Mouse (Mus musculus): ENCODE measurements around the gene Slirp.

Gene Slirp

DNA sequence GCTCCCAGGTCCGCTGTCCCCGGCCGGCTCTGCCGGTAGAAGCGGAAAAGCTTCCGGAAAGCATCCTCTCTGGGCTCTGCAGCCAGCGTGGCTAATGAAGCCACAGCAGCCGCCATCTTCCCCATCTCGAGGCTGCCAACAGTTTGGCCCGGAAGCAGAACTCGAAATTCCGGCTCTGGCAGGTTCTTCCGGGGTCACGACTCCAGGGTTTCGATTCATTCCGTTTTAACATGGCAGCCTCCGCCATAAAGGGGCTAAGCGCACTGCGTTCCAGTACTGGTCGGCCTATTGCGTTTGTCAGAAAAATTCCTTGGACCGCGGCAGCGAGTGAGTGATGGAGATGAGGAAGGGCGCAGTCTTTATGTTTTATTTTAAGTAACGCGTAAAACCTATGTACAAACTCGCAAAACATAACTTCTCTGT lies at the start of gene Slirp, which contains the start of gene Alkbh1:
Gene Slirp, plus strand, starts transcription at position 197 of the 423 bp plus-strand sequence.
Gene Alkbh1, minus strand, starts transcription at position 318 of the 423 bp plus-strand sequence.
- in situ Hi-C loops (cut with MboI, MseI), result no loop called here

- in situ Hi-C loops (cut with MboI, MseI), result no loop called here
These were observed 49.4 kb upstream of the Slirp start for GRCm38 (mm10) chr12:87394316-87394715.

GRCm38 (mm10) chr12:87397126-87397525 lies 46.6 kb upstream of the Slirp start:
- in situ Hi-C loops (cut with MboI, MseI), result no loop called here

- in situ Hi-C loops (cut with MboI, MseI), result no loop called here
These were observed 45.8 kb upstream of the Slirp start for GRCm38 (mm10) chr12:87397811-87398417.

GRCm38 (mm10) chr12:87399119-87399819 lies 44.4 kb upstream of the Slirp start:
- in situ Hi-C loops (cut with MboI, MseI), result no loop called here

- in situ Hi-C loops (cut with MboI, MseI), result no loop called here
These were observed 41.8 kb upstream of the Slirp start for GRCm38 (mm10) chr12:87401883-87402282.

- in situ Hi-C loops (cut with MboI, MseI), result no loop called here
These were observed 38.5 kb upstream of the Slirp start for GRCm38 (mm10) chr12:87405165-87405564.

DNA sequence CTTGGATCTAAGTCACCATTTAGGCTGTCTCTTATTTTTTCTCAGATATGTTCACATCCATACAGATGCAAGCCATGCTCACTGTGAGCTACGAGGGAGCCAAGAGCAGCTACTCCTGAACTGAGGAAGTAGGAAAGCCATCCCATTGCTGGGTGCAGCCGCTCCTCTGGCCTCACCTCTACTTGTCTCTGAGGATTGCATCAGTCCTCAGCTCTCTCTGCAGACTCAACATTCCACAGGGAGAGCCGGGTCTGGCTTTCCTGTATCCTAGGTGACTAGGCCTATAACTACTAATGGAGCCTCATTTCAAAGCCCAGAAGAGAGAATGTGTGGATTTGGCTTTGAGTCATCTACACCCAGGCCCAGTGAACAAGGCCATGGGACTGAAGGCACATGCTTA lies 38.0 kb upstream of the Slirp start:
- in situ Hi-C loops (cut with MboI, MseI), result no loop called here

GRCm38 (mm10) chr12:87407869-87408605 lies 35.7 kb upstream of the Slirp start:
- in situ Hi-C loops (cut with MboI, MseI), result no loop called here

- in situ Hi-C loops (cut with MboI, MseI), result no loop called here
These were observed 34.6 kb upstream of the Slirp start for GRCm38 (mm10) chr12:87409123-87409522.

DNA sequence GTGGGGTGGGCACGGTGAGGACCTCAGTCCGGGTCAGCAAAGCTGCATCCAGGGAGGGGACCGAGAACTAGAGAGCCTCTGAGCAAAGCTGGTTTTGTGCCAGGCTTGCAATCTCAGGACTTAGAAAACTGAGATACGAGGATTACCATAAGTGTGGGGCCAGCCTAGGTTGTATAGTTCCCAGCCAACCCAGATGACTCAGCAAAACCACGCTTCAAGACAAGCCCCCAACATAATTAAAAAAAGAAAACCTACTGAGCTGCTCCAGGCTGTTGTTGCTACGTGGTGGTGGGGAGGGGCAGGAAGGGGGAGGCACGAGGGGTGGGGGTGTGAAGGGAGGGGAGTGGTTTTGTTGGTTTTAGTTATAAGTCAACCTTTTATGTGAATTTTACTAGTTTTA lies 32.7 kb upstream of the Slirp start:
- in situ Hi-C loops (cut with MboI, MseI), result loop anchor here (5.0 kb wide), 1 partner anchor 104 kb away; no protein-coding TSS in a partner anchor

GRCm38 (mm10) chr12:87413179-87413790 lies 30.4 kb upstream of the Slirp start:
- in situ Hi-C loops (cut with MboI, MseI), result loop anchor here (5.0 kb wide), 1 partner anchor 106 kb away; no protein-coding TSS in a partner anchor

DNA sequence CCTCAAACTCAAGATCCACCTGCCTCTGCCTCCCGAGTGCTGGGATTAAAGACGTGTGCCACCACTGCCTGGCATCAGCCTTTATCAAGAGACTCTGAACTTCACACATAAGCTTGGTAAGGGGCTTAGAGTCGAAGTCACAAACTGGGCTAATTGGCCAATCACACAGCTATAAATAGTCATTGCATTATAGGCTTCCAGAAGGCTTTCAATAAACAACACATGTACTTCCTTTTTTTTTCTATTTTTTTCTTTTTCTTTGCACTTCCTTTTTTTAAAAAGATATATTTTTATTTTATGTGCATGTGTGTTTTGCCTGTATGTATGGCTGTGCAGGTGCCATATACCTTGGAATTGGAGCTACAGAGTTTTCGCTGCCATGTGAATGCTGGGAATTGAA lies 28.3 kb upstream of the Slirp start:
- in situ Hi-C loops (cut with MboI, MseI), result no loop called here

GRCm38 (mm10) chr12:87416690-87417089 lies 27.0 kb upstream of the Slirp start:
- in situ Hi-C loops (cut with MboI, MseI), result no loop called here

GRCm38 (mm10) chr12:87418921-87419320 lies 24.8 kb upstream of the Slirp start:
- in situ Hi-C loops (cut with MboI, MseI), result no loop called here

DNA sequence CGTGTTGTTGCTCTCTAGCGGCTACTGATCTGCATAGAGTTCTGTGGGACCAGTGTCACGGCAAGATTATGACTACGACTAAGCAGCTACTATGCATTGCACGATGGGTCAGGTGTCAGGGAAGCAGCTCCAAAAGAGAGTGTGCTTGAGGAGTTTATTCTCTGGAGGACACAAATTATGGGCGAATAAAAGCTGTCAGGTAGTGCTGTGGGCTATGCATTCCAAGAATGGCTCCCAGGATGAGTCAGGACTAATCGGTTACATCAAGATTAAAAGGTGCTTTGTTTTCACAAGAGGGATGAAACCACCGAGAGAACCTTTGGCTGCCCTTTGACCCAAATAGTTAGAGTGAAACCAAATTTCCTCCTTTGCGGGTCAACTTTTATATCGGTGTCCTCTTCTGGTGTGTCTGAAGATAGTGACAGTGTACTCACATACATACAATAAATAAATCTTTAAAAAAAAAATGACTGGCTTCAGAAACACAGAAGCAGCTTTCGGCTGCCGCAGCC lies 23.7 kb upstream of the Slirp start:
- in situ Hi-C loops (cut with MboI, MseI), result no loop called here

- in situ Hi-C loops (cut with MboI, MseI), result no loop called here
These were observed 21.8 kb upstream of the Slirp start for GRCm38 (mm10) chr12:87421708-87422507.

- in situ Hi-C loops (cut with MboI, MseI), result no loop called here
These were observed 20.0 kb upstream of the Slirp start for GRCm38 (mm10) chr12:87423700-87424099.

DNA sequence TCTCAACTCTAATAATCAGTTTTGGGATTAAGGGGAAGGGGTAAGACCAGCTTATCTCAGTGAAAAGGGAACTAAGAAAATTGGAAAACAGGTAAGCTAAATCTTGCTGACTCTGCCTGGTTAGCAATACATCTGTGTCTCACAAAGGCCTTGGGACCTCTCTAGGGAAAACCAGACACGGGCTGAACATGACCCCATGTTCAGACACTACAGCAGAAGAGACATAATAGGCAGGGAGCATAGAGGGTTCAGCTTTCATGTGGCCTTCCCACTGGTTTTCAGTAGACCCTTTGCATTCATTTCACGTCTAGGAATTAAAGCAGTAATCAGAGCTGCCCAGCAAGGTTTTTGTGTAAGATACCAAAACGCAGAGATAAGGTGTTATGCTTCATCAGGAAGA lies 19.2 kb upstream of the Slirp start:
- in situ Hi-C loops (cut with MboI, MseI), result no loop called here

GRCm38 (mm10) chr12:87426354-87427031 lies 17.2 kb upstream of the Slirp start:
- in situ Hi-C loops (cut with MboI, MseI), result no loop called here

Data from T-helper 2 cell (primary cell).